15 mouse cellular contexts compared by ENCODE assay signal in the genomic region with DNA sequence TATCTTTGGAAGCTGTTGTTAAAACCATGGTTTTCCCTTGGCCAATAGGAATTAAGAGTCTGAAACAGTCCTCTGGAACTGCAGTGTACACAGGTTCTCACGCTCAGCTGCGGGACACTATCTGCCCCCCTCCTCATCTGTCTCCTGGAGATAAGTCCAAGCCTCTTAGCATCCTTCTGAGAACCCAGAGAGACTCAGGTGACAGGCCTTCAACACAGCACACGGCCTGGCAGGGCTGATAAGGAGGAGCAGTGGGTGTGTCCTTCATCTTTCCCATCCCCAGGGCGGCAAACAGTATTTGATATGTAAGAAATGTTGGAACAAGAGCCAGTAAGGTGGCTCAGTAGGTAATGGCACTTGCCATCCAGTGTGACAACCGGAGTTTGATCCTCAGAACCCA. TPM values are rescaled to one million over a fixed set of nuclear protein-coding genes. Genes with fewer than 3 reads are reported as not detected.
DNase-seq lines count a peak whose midpoint lies in the region; ATAC-seq and TF ChIP-seq lines count a peak whose summit lies in the region.
"Had no signal": no experiment of that assay in that cellular context is flagged by ENCODE, and none has a peak within 500 bp of the region (broad histone marks: within the 10 kb centered on the region; RNA-seq: fewer than 3 reads in every experiment).

No protein-coding gene starts in this region.

- no peak overlapping the region for H3K9ac ChIP-seq in heart, embryonic 13.5 days
- H3K9ac ChIP-seq in liver, embryonic 14.5 days (replicated peaks): peak overlapping the region; percentile 72
- H3K9ac ChIP-seq: embryonic facial prominence, embryonic 15.5 days; limb, embryonic 13.5 days had no signal

- H3K27me3 ChIP-seq in heart, embryonic 13.5 days (replicated peaks): no peaks in the 10 kb centered on the region
- H3K27me3 ChIP-seq in liver, embryonic 14.5 days (ENCODE audit: control insufficient read depth, insufficient read depth, low read length): no peaks in the 10 kb centered on the region
- no peaks in the 10 kb centered on the region for H3K27me3 ChIP-seq in thymus, adult 2 months (ENCODE audit: control insufficient read depth, insufficient read depth, low read length)
- H3K27me3 ChIP-seq: embryonic facial prominence, embryonic 15.5 days; limb, embryonic 13.5 days had no signal

- TF ChIP-seq POLR2A in thymus, adult 2 months (IDR thresholded peaks at IDR 0.05; ENCODE audit: control insufficient read depth, extremely low read depth, insufficient read depth, low read length, poor library complexity): no peak

- no peak for TF ChIP-seq CTCF in liver, embryonic 14.5 days (IDR thresholded peaks at IDR 0.05; ENCODE audit: low read depth)
- no peak for TF ChIP-seq CTCF in thymus, adult 2 months (IDR thresholded peaks at IDR 0.05; ENCODE audit: borderline replicate concordance, control insufficient read depth, extremely low read depth, insufficient read depth, low read length, poor library complexity)

- no peak overlapping the region for H3K27ac ChIP-seq in heart, embryonic 13.5 days (replicated peaks)
- peak overlapping the region; percentile 94 for H3K27ac ChIP-seq in liver, embryonic 14.5 days
- no peak overlapping the region for H3K27ac ChIP-seq in thymus, adult 2 months (ENCODE audit: control insufficient read depth, insufficient read depth, low read length)
- H3K27ac ChIP-seq: embryonic facial prominence, embryonic 15.5 days; hindbrain, embryonic 10.5 days; limb, embryonic 13.5 days had no signal

- 0 out of 2 replicates have a peak, but pooled peaks have one; percentile 54 for ATAC-seq in heart, embryonic 13.5 days (ENCODE audit: extremely low read depth, insufficient number of reproducible peaks, low FRiP score, low TSS enrichment)
- peak; percentile 99 for ATAC-seq in liver, embryonic 14.5 days (ENCODE audit: insufficient read depth)
- ATAC-seq: Patski had no signal

- 47% methylated on average over 5 of the region's 5 CpGs for WGBS in heart, embryonic 13.5 days
- WGBS in liver, embryonic 14.5 days (ENCODE audit: insufficient replicate concordance): 9% methylated on average over 5 of the region's 5 CpGs
- 95% methylated on average over 5 of the region's 5 CpGs for WGBS in thymus, adult 2 months

- TF ChIP-seq EP300 in liver, embryonic 14.5 days (IDR thresholded peaks at IDR 0.05; ENCODE audit: low read depth): peak; percentile 98

- DNase-seq in heart, postnatal 25 days (ENCODE audit: low spot score): no peak
- DNase-seq in ES-CJ7 (ENCODE audit: low read depth, low spot score): peak; percentile 8
- peak; percentile 98 for DNase-seq in c-Kit-positive CD71-positive TER-119-positive erythroid progenitor cells, embryonic 14.5 days (ENCODE audit: low spot score)
- DNase-seq in liver, embryonic 14.5 days (ENCODE audit: low read depth in 3 of 3, low spot score in 3 of 3): peak; percentile 97
- no peak for DNase-seq in retina, postnatal 1 day
- no peak for DNase-seq in thymus, adult 2 months
- DNase-seq in gastrocnemius, postnatal 14 days: no peak
- DNase-seq: adrenal gland, adult 8-10 months; cerebellum, adult 8-10 months; gastrocnemius, postnatal 36 days had no signal

- H3K4me3 ChIP-seq in heart, embryonic 13.5 days: no peak overlapping the region
- H3K4me3 ChIP-seq in liver, embryonic 14.5 days (ENCODE audit: insufficient read depth in 1 of 2, low read depth in 2 of 2, low read length in 2 of 2): peak overlapping the region; percentile 41 to 53
- H3K4me3 ChIP-seq in thymus, adult 2 months (ENCODE audit: control insufficient read depth, insufficient read depth, low read length): no peak overlapping the region
- H3K4me3 ChIP-seq: embryonic facial prominence, embryonic 15.5 days; hindbrain, embryonic 10.5 days; limb, embryonic 13.5 days had no signal

- H3K4me2 ChIP-seq in heart, embryonic 13.5 days: no peak overlapping the region
- peak overlapping the region; percentile 80 for H3K4me2 ChIP-seq in liver, embryonic 14.5 days (ENCODE audit: low read depth)
- H3K4me2 ChIP-seq: embryonic facial prominence, embryonic 15.5 days; limb, embryonic 13.5 days had no signal

- intact Hi-C loops in heart, postnatal 25 days (cut with DNase I): no loop called here
- intact Hi-C loops in gastrocnemius, postnatal 14 days (cut with DNase I; ENCODE audit: low total_unique reads): no loop called here

- H3K36me3 ChIP-seq in heart, embryonic 13.5 days: no peaks in the 10 kb centered on the region
- no peaks in the 10 kb centered on the region for H3K36me3 ChIP-seq in liver, embryonic 14.5 days (replicated peaks; ENCODE audit: control insufficient read depth, insufficient read depth, low read depth)
- no peaks in the 10 kb centered on the region for H3K36me3 ChIP-seq in thymus, adult 2 months (ENCODE audit: control insufficient read depth, insufficient read depth, low read length)
- H3K36me3 ChIP-seq: embryonic facial prominence, embryonic 15.5 days; limb, embryonic 13.5 days had no signal

- H3K9me3 ChIP-seq in heart, embryonic 13.5 days: no peaks in the 10 kb centered on the region
- H3K9me3 ChIP-seq in liver, embryonic 14.5 days (ENCODE audit: control insufficient read depth, low read length): no peaks in the 10 kb centered on the region
- H3K9me3 ChIP-seq: embryonic facial prominence, embryonic 15.5 days; hindbrain, embryonic 10.5 days; limb, embryonic 13.5 days had no signal

- peaks cover 22% of the 10 kb centered on the region for H3K4me1 ChIP-seq in heart, embryonic 13.5 days
- peaks cover 53 to 63% of the 10 kb centered on the region in 2 experiments for H3K4me1 ChIP-seq in liver, embryonic 14.5 days (replicated peaks; ENCODE audit: control insufficient read depth in 2 of 2, insufficient read depth in 2 of 2, low read length in 1 of 2)
- no peaks in the 10 kb centered on the region for H3K4me1 ChIP-seq in thymus, adult 2 months (replicated peaks; ENCODE audit: control insufficient read depth, insufficient read depth, low read length)

RNA-seq across cellular contexts. Expression of gene Spata13, which starts 20.2 kb away (rescaled TPM):
- 13.4 and 14.9 TPM in 2 replicates for polyA plus RNA-seq in heart, embryonic 13.5 days (2015; fragmentation: Nextera tagmentation; extraction: Ambion mirVana)
- 10 to 100 TPM; 17.3 to 18.2 TPM for total RNA-seq in heart, postnatal 25 days (2021)
- 5.5 and 6.1 TPM in 2 replicates for polyA plus RNA-seq in liver, embryonic 14.5 days (2012; rRNA removed)
- polyA plus RNA-seq in liver, embryonic 14.5 days (2014; fragmentation: Nextera tagmentation; extraction: Ambion mirVana): 13.5 and 14.1 TPM in 2 replicates
- polyA plus RNA-seq in thymus, adult 2 months (2012; rRNA removed): 80.6 and 99.6 TPM in 2 replicates
- total RNA-seq in gastrocnemius, postnatal 14 days (2021): 10 to 100 TPM in 1 of 2 experiments, 1 to 10 TPM in 1; 8.4 to 15.3 TPM

Comparison
In these comparisons a context has a peak if more than half of its experiments do, and no peak if none do; other contexts are left out.
1. H3K4me3 ChIP-seq: peak in liver, embryonic 14.5 days (2 of 2); none in heart, embryonic 13.5 days (single experiment) and thymus, adult 2 months (single experiment).
2. DNase-seq: peak in ES-CJ7 (single experiment), c-Kit-positive CD71-positive TER-119-positive erythroid progenitor cells, embryonic 14.5 days (single experiment) and liver, embryonic 14.5 days (3 of 3); none in heart, postnatal 25 days (single experiment), retina, postnatal 1 day (single experiment), thymus, adult 2 months (single experiment) and gastrocnemius, postnatal 14 days (single experiment).